ENCODE assay signal across 9 mouse cellular contexts in genomic region chr1:40879051-40879450, GRCm38 (mm10).
DNase-seq lines count a peak whose midpoint lies in the region; ATAC-seq and TF ChIP-seq lines count a peak whose summit lies in the region.
"Had no signal": no experiment of that assay in that cellular context is flagged by ENCODE, and none has a peak within 500 bp of the region (broad histone marks: within the 10 kb centered on the region; RNA-seq: fewer than 3 reads in every experiment).

No protein-coding gene starts in this region.

- no peaks in the 10 kb centered on the region for H3K9me3 ChIP-seq in E14TG2a.4 (ENCODE audit: low read length)
- H3K9me3 ChIP-seq: neural tube, embryonic 13.5 days had no signal

- H3K4me3 ChIP-seq in E14TG2a.4 (replicated peaks; ENCODE audit: low read length): no peak overlapping the region
- H3K4me3 ChIP-seq in layer of hippocampus, adult 2 months: no peak overlapping the region
- H3K4me3 ChIP-seq: neural tube, embryonic 13.5 days had no signal

- TF ChIP-seq POLR2A in brain, embryonic 14.5 days (IDR thresholded peaks at IDR 0.05; ENCODE audit: borderline replicate concordance, extremely low read depth, insufficient read depth, insufficient read length, poor library complexity, severe bottlenecking): no peak

- H3K4me1 ChIP-seq in E14TG2a.4 (replicated peaks; ENCODE audit: low read depth, low read length): no peaks in the 10 kb centered on the region

- no peaks in the 10 kb centered on the region for H3K36me3 ChIP-seq in E14TG2a.4 (ENCODE audit: insufficient read depth, low read length)
- H3K36me3 ChIP-seq: neural tube, embryonic 13.5 days had no signal

- peaks cover 4% of the 10 kb centered on the region; the same call in 1 of the 2 replicates for H3K27me3 ChIP-seq in E14TG2a.4 (ENCODE audit: insufficient read depth, low read length)
- H3K27me3 ChIP-seq: neural tube, embryonic 13.5 days had no signal

- TF ChIP-seq CTCF in E14TG2a.4 (conservative IDR thresholded peaks at IDR 0.05; ENCODE audit: low read length): peak; percentile 95
- TF ChIP-seq CTCF in brain, embryonic 14.5 days (IDR thresholded peaks at IDR 0.05; ENCODE audit: borderline replicate concordance, extremely low read depth, insufficient read depth, insufficient read length): peak; percentile 69; the same call in 1 of the 2 replicates
- peak; percentile 88 for TF ChIP-seq CTCF in layer of hippocampus, adult 2 months (conservative IDR thresholded peaks at IDR 0.05)

- intact Hi-C loops in heart, postnatal 10 days (cut with DNase I): no loop called here
- intact Hi-C loops in heart, postnatal 25 days (cut with DNase I): no loop called here

- peak; percentile 42 to 72 for DNase-seq in heart, postnatal 10 days
- DNase-seq in heart, postnatal 25 days (ENCODE audit: low spot score): no peak
- peak; percentile 80 for DNase-seq in brain, embryonic 14.5 days (ENCODE audit: low read depth)
- DNase-seq in frontal cortex, adult 2 months (ENCODE audit: extremely low spot score in 1 of 2, low spot score in 1 of 2): peak; percentile 41 to 91
- peak; percentile 70 to 77 for DNase-seq in layer of hippocampus, adult 2 months (ENCODE audit: low spot score in 2 of 2)
- DNase-seq in mesoderm, embryonic 11.5 days (ENCODE audit: low read depth, low spot score): peak; percentile 50

- ATAC-seq in CD4-positive, CD25-positive, alpha-beta regulatory T cell, adult 4 months: no peak

- H3K27ac ChIP-seq in layer of hippocampus, adult 2 months: no peak overlapping the region
- H3K27ac ChIP-seq: neural tube, embryonic 13.5 days had no signal
